Mouse (Mus musculus) urinary bladder, postnatal 4 days (tissue): ENCODE data around the gene Smarca4.
"Not testable (repeated sequence)": the region's sequence is repeated elsewhere in the genome, so short reads cannot be mapped to it uniquely, and the experiment has no call there.

Experiments
- DNase-seq, 2 experiments: peaks; one replicate each; pipeline ENCODE4 v3.0.0; 2021 to 2022; ENCODE audit warnings: low spot score in 2 of 2

Smarca4 gene

GRCm38 (mm10) chr9:21653253-21653652 is 37.3 kb downstream of the Smarca4 start:
- no peak for DNase-seq

GRCm38 (mm10) chr9:21662034-21662433 is 46.1 kb downstream of the Smarca4 start:
- DNase-seq: no peak

- DNase-seq: no peak
These were observed 53.0 kb downstream of the Smarca4 start for GRCm38 (mm10) chr9:21668946-21669345.

GRCm38 (mm10) chr9:21670354-21670753 is 54.4 kb downstream of the Smarca4 start:
- no peak for DNase-seq

- no peak for DNase-seq
These were observed 55.8 kb downstream of the Smarca4 start for GRCm38 (mm10) chr9:21671753-21672152.

- no peak for DNase-seq
These were observed 61.7 kb downstream of the Smarca4 start for GRCm38 (mm10) chr9:21677706-21678105.

GRCm38 (mm10) chr9:21680448-21680847 is 64.5 kb downstream of the Smarca4 start:
- DNase-seq: no peak

- DNase-seq: no peak
These were observed 66.9 kb downstream of the Smarca4 start for GRCm38 (mm10) chr9:21682827-21683226.

- DNase-seq: no peak
These were observed 67.9 kb downstream of the Smarca4 start for GRCm38 (mm10) chr9:21683897-21684296.

GRCm38 (mm10) chr9:21688554-21688953 is 72.6 kb downstream of the Smarca4 start:
- no peak for DNase-seq

- DNase-seq: no peak
These were observed 74.1 kb downstream of the Smarca4 start for GRCm38 (mm10) chr9:21690031-21690430.

GRCm38 (mm10) chr9:21691862-21692261 is 75.9 kb downstream of the Smarca4 start:
- no peak for DNase-seq

- no peak for DNase-seq
These were observed 76.5 kb downstream of the Smarca4 start for GRCm38 (mm10) chr9:21692491-21692890.

- no peak for DNase-seq
These were observed 78.1 kb downstream of the Smarca4 start for GRCm38 (mm10) chr9:21694071-21694470.

- DNase-seq: no peak
These were observed 79.3 kb downstream of the Smarca4 start for GRCm38 (mm10) chr9:21695229-21695792.

GRCm38 (mm10) chr9:21697121-21697520 is 81.2 kb downstream of the Smarca4 start:
- no peak for DNase-seq

GRCm38 (mm10) chr9:21699280-21699679 is 83.3 kb downstream of the Smarca4 start:
- not testable (repeated sequence) for DNase-seq

GRCm38 (mm10) chr9:21701091-21701490 is 85.1 kb downstream of the Smarca4 start:
- no peak for DNase-seq

- DNase-seq: no peak
These were observed 87.5 kb downstream of the Smarca4 start for GRCm38 (mm10) chr9:21703494-21703893.

GRCm38 (mm10) chr9:21706085-21706484 is 90.1 kb downstream of the Smarca4 start:
- no peak for DNase-seq

GRCm38 (mm10) chr9:21706586-21707265 is 90.8 kb downstream of the Smarca4 start:
- DNase-seq: no peak

GRCm38 (mm10) chr9:21709340-21709739 is 93.4 kb downstream of the Smarca4 start:
- DNase-seq: no peak

GRCm38 (mm10) chr9:21715298-21715697 is 99.3 kb downstream of the Smarca4 start:
- peak in 1 of 2 experiments; percentile 33 for DNase-seq

GRCm38 (mm10) chr9:21717015-21717414 is 101.0 kb downstream of the Smarca4 start:
- no peak for DNase-seq
